Mouse (Mus musculus): ENCODE measurements at regions not wholly inside any gene's neighbourhood (a gene's known extent, or its start where the extent isn't known, plus 50 kb on each side); places are given as distances from the start of the nearest gene placed in this dataset.

DNA sequence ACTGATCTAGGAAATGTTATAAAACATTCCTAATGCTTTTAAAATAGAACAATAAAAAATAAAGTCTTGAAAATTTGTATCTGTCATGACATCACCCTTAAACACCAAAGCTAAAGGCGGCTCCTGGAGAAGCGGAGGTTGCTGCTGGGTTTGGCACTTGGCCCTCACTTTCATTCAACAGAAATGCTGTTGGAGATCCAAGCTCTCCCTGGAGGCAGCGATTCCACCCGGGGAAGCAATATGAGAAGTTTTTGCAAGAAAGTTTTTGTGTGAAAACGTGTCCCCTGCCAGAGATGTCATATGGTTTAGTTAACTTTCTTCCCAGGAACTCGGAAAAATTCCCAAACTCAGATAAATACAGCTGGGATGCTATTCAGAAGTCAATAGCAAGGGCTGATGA lies 51.5 kb upstream of the Map4k3 start:
- Histone ChIP-seq H3K79me2 (replicated peaks; ENCODE audit: control insufficient read depth, extremely low read depth, insufficient read depth, poor library complexity, severe bottlenecking) (no peaks in the 10 kb centered on the region), H3K4me1 (ENCODE audit: control insufficient read depth in 1 of 2, insufficient read depth in 2 of 2) (peaks cover 2 to 6% of the 10 kb centered on the region in 2 experiments; a peak in 1 of 4 replicates), H3K36me3 (replicated peaks in 1 of 2; ENCODE audit: control insufficient read depth in 1 of 2, insufficient read depth in 1 of 2, low read length in 1 of 2) (no peaks in the 10 kb centered on the region), H3K4me3 (replicated peaks in 1 of 3; ENCODE audit: low read depth in 2 of 3, low read length in 2 of 3, poor library complexity in 1 of 3) (no peak overlapping the region), H3K27ac (ENCODE audit: insufficient read depth, low read depth) (no peak overlapping the region), H3K4me2 (ENCODE audit: insufficient read depth, low read depth, poor library complexity, severe bottlenecking) (no peak overlapping the region), H3K9ac (ENCODE audit: insufficient read depth, low read depth) (no peak overlapping the region), H3K9me3 (replicated peaks; ENCODE audit: low read length) (peaks cover 17% of the 10 kb centered on the region), H3K27me3 (replicated peaks) (peaks cover 56% of the 10 kb centered on the region)
- TF ChIP-seq CHD2 (IDR thresholded peaks at IDR 0.05; ENCODE audit: low read length) (no peak), RAD21 (IDR thresholded peaks at IDR 0.05; ENCODE audit: low read depth, low read length) (no peak), NRF1 (IDR thresholded peaks at IDR 0.05; ENCODE audit: low read depth, low read length) (no peak), POLR2AphosphoS2 (IDR thresholded peaks at IDR 0.05; ENCODE audit: low read depth, low read length) (no peak), TCF12 (IDR thresholded peaks at IDR 0.05; ENCODE audit: low read depth, low read length) (no peak), JUND (conservative IDR thresholded peaks at IDR 0.05; ENCODE audit: low read depth, low read length) (no peak), JUN (IDR thresholded peaks at IDR 0.05; ENCODE audit: insufficient read depth, low read depth, low read length) (no peak), EP300 (IDR thresholded peaks at IDR 0.05; ENCODE audit: low read length) (no peak), MXI1 (IDR thresholded peaks at IDR 0.05; ENCODE audit: low read depth, low read length) (no peak), GABPA (IDR thresholded peaks at IDR 0.05; ENCODE audit: insufficient replicate concordance, low read depth, low read length) (no peak)
- dilution Hi-C loops (cut with MboI; ENCODE audit: extremely low pct_ligation_motif_present, extremely low pct_unique_long_range_greater_than_20kb, low sequenced_read_pairs) (no loop called here), in situ Hi-C loops (cut with MboI; ENCODE audit: low pct_ligation_motif_present, low pct_unique_long_range_greater_than_20kb, low sequenced_read_pairs) (no loop called here)
- no peak for DNase-seq (ENCODE audit: extremely low read depth)

Measured in CH12.LX (cell line).